ENCODE assay signal across 16 mouse cellular contexts in genomic region chr7:121500516-121500915, GRCm38 (mm10).
"Had no signal": no experiment of that assay in that cellular context is flagged by ENCODE, and none has a peak within 500 bp of the region (broad histone marks: within the 10 kb centered on the region; RNA-seq: fewer than 3 reads in every experiment).

No protein-coding gene starts in this region.

- H3K4me3 ChIP-seq: neural tube, embryonic 13.5 days; neural tube, embryonic 15.5 days; stomach, embryonic 15.5 days had no signal

- H3K27ac ChIP-seq: neural tube, embryonic 13.5 days; neural tube, embryonic 15.5 days; stomach, embryonic 15.5 days; stomach, postnatal 0 days had no signal

- DNase-seq: retina, postnatal 1 day; right cerebral cortex, adult 18-20 months; right cerebral cortex, postnatal 14 days; right cerebral cortex, postnatal 25 days; right cerebral cortex, postnatal 4 days; spleen, adult 18-20 months; thymus, adult 18-20 months; thymus, adult 2 months; thymus, postnatal 14 days; thymus, postnatal 25 days; thymus, postnatal 36 days; thymus, postnatal 4 days had no signal

- H3K27me3 ChIP-seq: neural tube, embryonic 13.5 days; neural tube, embryonic 15.5 days; stomach, embryonic 15.5 days had no signal

- H3K4me1 ChIP-seq: neural tube, embryonic 13.5 days; neural tube, embryonic 15.5 days; stomach, embryonic 15.5 days had no signal
